Mouse (Mus musculus) testis, adult 2 months (tissue): ENCODE measurements at regions not wholly inside any gene's neighbourhood (a gene's known extent, or its start where the extent isn't known, plus 50 kb on each side); places are given as distances from the start of the nearest gene placed in this dataset.

Experiments
- H3K27ac ChIP-seq: fragments of 200-500 bp; 2 replicates; pipeline ENCODE4 v1.5.1; 2012; ENCODE audit warnings: low read depth, low read length; ENCODE audit not compliant: control insufficient read depth, insufficient read depth
- H3K27me3 ChIP-seq: fragments of 200-500 bp; 2 replicates; pipeline ENCODE4 v1.6.1; 2012; ENCODE audit warnings: mild to moderate bottlenecking, low read length, moderate library complexity; ENCODE audit not compliant: control insufficient read depth, insufficient read depth
- H3K36me3 ChIP-seq: fragments of 200-500 bp; 2 replicates; pipeline ENCODE4 v1.6.1; 2012; ENCODE audit warnings: mild to moderate bottlenecking, low read length; ENCODE audit not compliant: control insufficient read depth, insufficient read depth
- H3K4me1 ChIP-seq: fragments of 200-500 bp; 2 replicates; pipeline ENCODE4 v1.6.1; 2012; ENCODE audit warnings: low read length; ENCODE audit not compliant: control insufficient read depth, insufficient read depth
- H3K4me3 ChIP-seq: fragments of 200-500 bp; 2 replicates; pipeline ENCODE4 v1.5.1; 2012; ENCODE audit warnings: low read depth, mild to moderate bottlenecking, low read length, moderate library complexity, mixed read lengths; ENCODE audit not compliant: control insufficient read depth
- CTCF ChIP-seq: fragments of 200-500 bp; IDR thresholded peaks from 2 replicates; pipeline ENCODE4 v1.5.1; 2012; ENCODE audit warnings: low read depth, mild to moderate bottlenecking, inconsistent platforms, low read length, moderate library complexity; ENCODE audit not compliant: control insufficient read depth, insufficient read depth, insufficient replicate concordance
- POLR2A ChIP-seq: fragments of 200-500 bp; IDR thresholded peaks from 2 replicates; pipeline ENCODE4 v1.6.1; 2012; ENCODE audit warnings: low read depth, mild to moderate bottlenecking, inconsistent platforms, low read length, moderate library complexity; ENCODE audit not compliant: control insufficient read depth

- no peaks in the 10 kb centered on the region for H3K36me3 ChIP-seq
- H3K4me3 ChIP-seq, result no peak overlapping the region
- no peak for TF ChIP-seq POLR2A
- no peaks in the 10 kb centered on the region for H3K27me3 ChIP-seq
- no peak overlapping the region for H3K27ac ChIP-seq
- H3K4me1 ChIP-seq, result no peaks in the 10 kb centered on the region
Observed at GRCm38 (mm10) chr1:73725486-73725885, 398.8 kb downstream of the Tns1 start.

GRCm38 (mm10) chr1:73724551-73724950 lies 399.7 kb downstream of the Tns1 start:
- no peak overlapping the region for H3K4me3 ChIP-seq
- H3K4me1 ChIP-seq, result no peaks in the 10 kb centered on the region
- H3K27ac ChIP-seq, result no peak overlapping the region
- no peaks in the 10 kb centered on the region for H3K27me3 ChIP-seq
- no peaks in the 10 kb centered on the region for H3K36me3 ChIP-seq
- TF ChIP-seq CTCF (no peak), POLR2A (no peak)

- Histone ChIP-seq H3K27me3 (no peaks in the 10 kb centered on the region), H3K4me1 (no peaks in the 10 kb centered on the region), H3K27ac (no peak overlapping the region), H3K36me3 (no peaks in the 10 kb centered on the region), H3K4me3 (no peak overlapping the region)
- TF ChIP-seq POLR2A (no peak), CTCF (no peak)
Observed at GRCm38 (mm10) chr1:73721486-73722225, 402.6 kb downstream of the Tns1 start.

GRCm38 (mm10) chr1:73718421-73718820 lies 405.8 kb downstream of the Tns1 start:
- TF ChIP-seq POLR2A, result no peak
- Histone ChIP-seq H3K36me3 (no peaks in the 10 kb centered on the region), H3K4me1 (no peaks in the 10 kb centered on the region), H3K27me3 (no peaks in the 10 kb centered on the region), H3K4me3 (no peak overlapping the region), H3K27ac (no peak overlapping the region)

- H3K27me3 ChIP-seq, result no peaks in the 10 kb centered on the region
- H3K36me3 ChIP-seq, result no peaks in the 10 kb centered on the region
- H3K4me3 ChIP-seq, result no peak overlapping the region
- TF ChIP-seq POLR2A, result no peak
- no peak for TF ChIP-seq CTCF
- H3K4me1 ChIP-seq, result no peaks in the 10 kb centered on the region
- H3K27ac ChIP-seq, result no peak overlapping the region
Observed at GRCm38 (mm10) chr1:73717401-73717800, 406.8 kb downstream of the Tns1 start.

- no peaks in the 10 kb centered on the region for H3K4me1 ChIP-seq
- no peak overlapping the region for H3K4me3 ChIP-seq
- H3K27ac ChIP-seq, result no peak overlapping the region
- no peaks in the 10 kb centered on the region for H3K36me3 ChIP-seq
- H3K27me3 ChIP-seq, result no peaks in the 10 kb centered on the region
- no peak for TF ChIP-seq CTCF
- TF ChIP-seq POLR2A, result no peak
Observed at GRCm38 (mm10) chr1:73716901-73717300, 407.3 kb downstream of the Tns1 start.

- no peak overlapping the region for H3K27ac ChIP-seq
- H3K27me3 ChIP-seq, result no peaks in the 10 kb centered on the region
- no peak overlapping the region for H3K4me3 ChIP-seq
- H3K4me1 ChIP-seq, result no peaks in the 10 kb centered on the region
- TF ChIP-seq CTCF (no peak), POLR2A (no peak)
- H3K36me3 ChIP-seq, result no peaks in the 10 kb centered on the region
Observed at GRCm38 (mm10) chr1:73715571-73715970, 408.7 kb downstream of the Tns1 start.

GRCm38 (mm10) chr1:73702428-73702842 lies 421.8 kb downstream of the Tns1 start:
- Histone ChIP-seq H3K27me3 (no peaks in the 10 kb centered on the region), H3K27ac (no peak overlapping the region), H3K4me3 (no peak overlapping the region), H3K4me1 (no peaks in the 10 kb centered on the region), H3K36me3 (no peaks in the 10 kb centered on the region)
- TF ChIP-seq POLR2A, result no peak
